Mouse (Mus musculus) erythroblast, embryonic 14.5 days (primary cell): Measurements from ENCODE around the gene Mchr1.

ENCODE experiments used
- GATA1 ChIP-seq: IDR thresholded peaks from 2 replicates; pipeline ENCODE4 v1.6.1; 2012; ENCODE audit warnings: low read length, inconsistent platforms, mixed read lengths
- TAL1 ChIP-seq: IDR thresholded peaks from 3 replicates; pipeline ENCODE4 v1.6.1; 2012; ENCODE audit warnings: low read length, inconsistent platforms, mixed read lengths

DNA sequence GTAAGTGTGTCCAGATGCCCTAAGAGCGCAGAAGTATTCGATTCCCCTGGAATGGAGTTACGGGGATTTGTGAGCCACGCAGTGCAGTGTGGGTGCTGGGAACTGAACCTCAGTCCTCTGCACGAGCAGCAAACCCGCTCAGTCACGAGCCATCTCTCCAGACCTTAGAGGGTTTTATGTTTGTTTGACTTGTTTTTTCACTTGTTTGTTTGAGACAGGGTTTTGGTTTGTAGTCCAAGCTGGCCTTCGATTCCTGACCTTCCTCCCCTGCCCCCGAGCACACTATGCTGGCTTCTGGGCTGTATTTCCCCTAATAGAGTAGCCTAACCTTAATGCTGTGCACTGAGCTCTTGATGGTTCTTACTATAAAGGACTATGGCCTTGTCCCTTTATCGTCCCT, 10.3 kb upstream of the Mchr1 start:
- TF ChIP-seq TAL1 (no peak), GATA1 (no peak)
